Mouse (Mus musculus) CH12F3 (cell line): ENCODE measurements around the gene Tgfbrap1.
"Not testable (repeated sequence)": the region's sequence is repeated elsewhere in the genome, so short reads cannot be mapped to it uniquely, and the experiment has no call there.

ENCODE experiments used
- in situ Hi-C: fragments of 300-500 bp; cut with MboI; formaldehyde crosslinking; loops from 2 replicates; pipeline ENCODE4 v1.14.3; 2020; ENCODE audit warnings: low sequenced_read_pairs

Gene Tgfbrap1

DNA sequence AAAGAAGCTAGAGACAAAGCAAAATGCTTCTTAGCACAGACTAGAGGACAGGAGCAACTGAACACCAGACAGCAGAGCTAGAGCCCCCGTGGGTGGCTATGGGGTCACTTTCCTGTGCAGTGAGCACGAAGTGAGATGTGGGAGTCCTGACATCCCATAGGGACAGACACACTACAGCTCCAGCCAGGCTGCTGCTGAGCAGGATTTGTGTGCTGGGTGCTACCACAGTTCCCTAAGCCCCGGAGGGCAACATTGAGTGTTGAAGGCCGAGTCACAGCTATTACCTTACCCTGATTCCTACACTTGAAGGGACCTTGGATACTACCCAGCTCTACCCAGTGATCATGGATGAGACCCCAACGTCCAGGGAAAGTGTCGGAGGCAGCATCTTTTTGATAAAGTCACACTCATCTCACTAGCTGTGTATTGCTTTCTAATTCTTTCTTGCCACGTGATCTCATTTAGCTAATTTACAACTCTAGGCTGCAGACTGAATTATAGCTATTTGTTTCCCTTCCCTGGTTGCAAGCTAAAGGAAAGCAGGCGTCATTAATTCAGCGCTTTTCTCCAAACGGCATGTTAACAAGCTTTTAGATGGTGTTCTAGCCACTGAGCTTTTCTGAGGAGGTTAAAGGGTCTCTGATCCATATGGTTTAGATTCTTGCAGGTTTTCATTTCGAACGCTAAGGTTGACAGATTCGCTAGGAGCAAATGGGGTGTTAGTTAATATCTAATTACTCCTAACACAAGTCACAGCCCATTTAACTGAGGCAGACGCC, 53.0 kb downstream of the Tgfbrap1 start:
- in situ Hi-C loops = no loop called here

DNA sequence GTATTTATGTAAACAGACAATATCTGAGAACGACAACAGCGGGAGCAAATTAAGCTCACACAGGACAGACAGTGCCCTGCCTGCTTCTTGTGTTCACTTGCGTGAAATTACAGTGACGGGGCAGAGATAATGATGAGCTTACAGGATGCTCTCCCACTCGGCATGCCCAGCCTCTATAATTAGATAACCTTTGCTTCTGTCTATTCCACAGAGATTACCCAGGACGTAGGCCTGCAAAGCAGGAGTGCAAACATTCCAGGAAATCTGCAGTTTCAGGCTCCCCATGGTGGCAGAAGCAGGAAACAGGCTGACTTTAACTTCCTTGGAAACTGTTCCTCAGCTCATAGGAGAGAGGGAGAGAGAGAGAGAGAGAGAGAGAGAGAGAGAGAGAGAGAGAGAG, 56.2 kb downstream of the Tgfbrap1 start:
- in situ Hi-C loops = no loop called here

DNA sequence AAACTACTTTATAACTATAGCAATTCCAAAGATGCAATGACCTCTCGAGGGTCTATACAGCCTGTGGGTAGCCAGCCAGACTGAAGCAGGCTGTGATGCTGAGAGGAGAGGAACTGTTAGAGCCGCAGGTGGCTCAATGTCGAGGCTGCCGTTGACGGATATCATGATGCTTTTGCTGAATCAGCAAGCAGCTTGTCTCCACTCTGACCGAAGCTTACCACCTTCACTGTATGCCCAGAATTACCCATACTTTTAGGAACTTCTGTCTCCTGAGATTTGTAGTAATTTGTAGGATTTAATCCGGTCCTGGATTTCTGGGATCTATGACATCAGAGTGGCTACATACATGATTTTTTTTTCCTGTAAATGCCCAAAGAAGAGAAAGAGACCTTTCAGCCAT, 62.4 kb downstream of the Tgfbrap1 start:
- in situ Hi-C loops = no loop called here

- in situ Hi-C loops = not testable (repeated sequence)
These were observed 83.2 kb downstream of the Tgfbrap1 start for GRCm38 (mm10) chr1:43015153-43015685.

GRCm38 (mm10) chr1:43010461-43010860, 88.0 kb downstream of the Tgfbrap1 start:
- in situ Hi-C loops = no loop called here

DNA sequence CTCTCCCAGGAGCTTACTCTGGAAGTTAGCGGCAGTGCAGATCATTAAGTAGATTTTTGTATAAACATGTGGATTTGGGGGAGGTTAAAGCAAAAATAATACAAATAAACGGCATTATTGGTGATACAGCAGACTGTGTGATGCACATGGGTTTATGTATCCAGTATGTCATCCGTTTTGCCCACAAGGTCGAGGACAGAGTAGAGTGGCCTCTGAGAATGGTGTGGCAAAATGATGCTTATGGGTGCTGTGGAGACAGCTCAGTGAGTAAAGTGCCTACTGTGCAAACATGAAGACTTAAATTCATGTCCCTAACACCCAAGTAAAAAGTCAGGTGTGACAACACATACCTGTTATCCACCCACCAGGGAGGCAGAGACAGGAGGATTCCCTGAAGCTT, 91.9 kb downstream of the Tgfbrap1 start:
- in situ Hi-C loops = no loop called here

GRCm38 (mm10) chr1:43006051-43006514, 92.4 kb downstream of the Tgfbrap1 start:
- in situ Hi-C loops = no loop called here
